Mouse (Mus musculus) yolk sac, embryonic 10.5 days (tissue): ENCODE measurements at regions not wholly inside any gene's neighbourhood (a gene's known extent, or its start where the extent isn't known, plus 50 kb on each side); places are given as distances from the start of the nearest gene placed in this dataset.

Experiments
- DNase-seq: peaks from one replicate; pipeline ENCODE4 v3.0.0-alpha.2; 2017; ENCODE audit warnings: low spot score

GRCm38 (mm10) chr15:90021746-90022312 is 180.2 kb upstream of the Syt10 start:
- peak; percentile 17 for DNase-seq

GRCm38 (mm10) chr15:90023164-90023563 is 181.5 kb upstream of the Syt10 start:
- no peak for DNase-seq

GRCm38 (mm10) chr15:90034356-90034755 is 189.8 kb upstream of the Alg10b start:
- DNase-seq, result no peak

GRCm38 (mm10) chr15:90045683-90046082 is 178.4 kb upstream of the Alg10b start:
- DNase-seq, result no peak

GRCm38 (mm10) chr15:90062021-90062420 is 162.1 kb upstream of the Alg10b start:
- DNase-seq, result no peak

- peak; percentile 19 for DNase-seq
These were observed 158.3 kb upstream of the Alg10b start for GRCm38 (mm10) chr15:90065768-90066167.

GRCm38 (mm10) chr15:90072078-90072477 is 152.0 kb upstream of the Alg10b start:
- no peak for DNase-seq

GRCm38 (mm10) chr15:90082175-90082951 is 141.7 kb upstream of the Alg10b start:
- DNase-seq, result no peak

- no peak for DNase-seq
These were observed 114.6 kb upstream of the Alg10b start for GRCm38 (mm10) chr15:90109445-90109988.

GRCm38 (mm10) chr15:90113611-90114010 is 110.5 kb upstream of the Alg10b start:
- no peak for DNase-seq

GRCm38 (mm10) chr15:90119747-90120146 is 104.4 kb upstream of the Alg10b start:
- no peak for DNase-seq

- no peak for DNase-seq
These were observed 100.1 kb upstream of the Alg10b start for GRCm38 (mm10) chr15:90123999-90124398.

GRCm38 (mm10) chr15:90125146-90125545 is 99.0 kb upstream of the Alg10b start:
- no peak for DNase-seq

GRCm38 (mm10) chr15:90131777-90132176 is 92.3 kb upstream of the Alg10b start:
- no peak for DNase-seq

- DNase-seq, result no peak
These were observed 83.1 kb upstream of the Alg10b start for GRCm38 (mm10) chr15:90140966-90141365.

GRCm38 (mm10) chr15:90148663-90149062 is 75.4 kb upstream of the Alg10b start:
- no peak for DNase-seq

GRCm38 (mm10) chr15:90153821-90154560 is 70.1 kb upstream of the Alg10b start:
- DNase-seq, result no peak
